Mouse (Mus musculus) cerebellum, adult 11 months (tissue): ENCODE measurements around the gene Col23a1.

Source experiments
- DNase-seq: peaks from one replicate; pipeline ENCODE4 v3.0.0; 2022

Gene Col23a1

GRCm38 (mm10) chr11:51442006-51442405, 152.3 kb downstream of the Col23a1 start:
- no peak for DNase-seq

GRCm38 (mm10) chr11:51442599-51442998, 152.9 kb downstream of the Col23a1 start:
- no peak for DNase-seq

- DNase-seq: no peak
These were observed 154.1 kb downstream of the Col23a1 start for GRCm38 (mm10) chr11:51443818-51444217.

- DNase-seq: no peak
These were observed 154.9 kb downstream of the Col23a1 start for GRCm38 (mm10) chr11:51444649-51445048.

- peak; percentile 9 for DNase-seq
These were observed 157.1 kb downstream of the Col23a1 start for GRCm38 (mm10) chr11:51446711-51447425.

GRCm38 (mm10) chr11:51448256-51448655, 158.5 kb downstream of the Col23a1 start:
- no peak for DNase-seq

GRCm38 (mm10) chr11:51448680-51449079, 159.0 kb downstream of the Col23a1 start:
- no peak for DNase-seq

GRCm38 (mm10) chr11:51449881-51450280, 160.2 kb downstream of the Col23a1 start:
- no peak for DNase-seq

- DNase-seq: no peak
These were observed 161.6 kb downstream of the Col23a1 start for GRCm38 (mm10) chr11:51451281-51451680.

GRCm38 (mm10) chr11:51451925-51452324, 162.2 kb downstream of the Col23a1 start:
- DNase-seq: no peak

GRCm38 (mm10) chr11:51453742-51454141, 164.0 kb downstream of the Col23a1 start:
- DNase-seq: no peak

- DNase-seq: no peak
These were observed 165.8 kb downstream of the Col23a1 start for GRCm38 (mm10) chr11:51455501-51455900.

- DNase-seq: no peak
These were observed 167.9 kb downstream of the Col23a1 start for GRCm38 (mm10) chr11:51457624-51458023.

GRCm38 (mm10) chr11:51458649-51459048, 168.9 kb downstream of the Col23a1 start:
- no peak for DNase-seq

- no peak for DNase-seq
These were observed 169.9 kb downstream of the Col23a1 start for GRCm38 (mm10) chr11:51459569-51460043.

- no peak for DNase-seq
These were observed 179.0 kb downstream of the Col23a1 start for GRCm38 (mm10) chr11:51468737-51469136.

GRCm38 (mm10) chr11:51469341-51469831, 179.7 kb downstream of the Col23a1 start:
- no peak for DNase-seq

- DNase-seq: no peak
These were observed 180.8 kb downstream of the Col23a1 start for GRCm38 (mm10) chr11:51470383-51471144.

- DNase-seq: no peak
These were observed 184.0 kb downstream of the Col23a1 start for GRCm38 (mm10) chr11:51473686-51474085.

- DNase-seq: no peak
These were observed 186.8 kb downstream of the Col23a1 start for GRCm38 (mm10) chr11:51476543-51476942.

- DNase-seq: no peak
These were observed 187.9 kb downstream of the Col23a1 start for GRCm38 (mm10) chr11:51477571-51477970.

- DNase-seq: no peak
These were observed 192.5 kb downstream of the Col23a1 start for GRCm38 (mm10) chr11:51482251-51482650.

- DNase-seq: no peak
These were observed 195.4 kb downstream of the Col23a1 start for GRCm38 (mm10) chr11:51485051-51485521.
